Mouse (Mus musculus) hindbrain, embryonic 11.5 days (tissue): ENCODE results near the gene Caskin1. TPM values are rescaled to one million over a fixed set of nuclear protein-coding genes. Genes with fewer than 3 reads are reported as not detected.

ENCODE experiments used
- ATAC-seq: fragments of 200-750 bp; cut with Nextera tagmentation; 2 replicates; pipeline ENCODE4 v1.8.0; 2017; ENCODE audit warnings: mild to moderate bottlenecking, moderate TSS enrichment, moderate library complexity; ENCODE audit not compliant: low FRiP score
- DNase-seq: peaks from one replicate; pipeline ENCODE4 v3.0.0-alpha.2; 2015; ENCODE audit warnings: low spot score
- H3K27ac ChIP-seq: fragments of 300-500 bp; sonication (generic); 2 replicates; pipeline ENCODE4 v1.5.1; 2014; ENCODE audit warnings: mild to moderate bottlenecking, low read depth, low read length
- H3K27me3 ChIP-seq: fragments of 300-500 bp; sonication (generic); 2 replicates; pipeline ENCODE4 v1.6.1; 2014; ENCODE audit warnings: mild to moderate bottlenecking, low read length, moderate library complexity, mixed read lengths; ENCODE audit not compliant: control insufficient read depth, insufficient read depth
- H3K36me3 ChIP-seq: fragments of 300-500 bp; sonication (generic); 2 replicates; pipeline ENCODE4 v1.6.1; 2014; ENCODE audit warnings: mild to moderate bottlenecking, low read length, moderate library complexity, mixed read lengths; ENCODE audit not compliant: control insufficient read depth, insufficient read depth
- H3K4me1 ChIP-seq: fragments of 300-500 bp; sonication (generic); replicated peaks from 2 replicates; pipeline ENCODE4 v1.6.1; 2014; ENCODE audit warnings: low read length, mixed read lengths; ENCODE audit not compliant: control insufficient read depth, insufficient read depth
- H3K4me2 ChIP-seq: fragments of 300-500 bp; sonication (generic); replicated peaks from 2 replicates; pipeline ENCODE4 v1.6.1; 2014; ENCODE audit warnings: mild to moderate bottlenecking, low read depth, low read length
- H3K4me3 ChIP-seq: fragments of 300-500 bp; sonication (generic); 2 replicates; pipeline ENCODE4 v1.5.1; 2014; ENCODE audit warnings: low read depth, low read length
- H3K9ac ChIP-seq: fragments of 300-500 bp; sonication (generic); 2 replicates; pipeline ENCODE4 v1.6.1; 2014; ENCODE audit warnings: low read depth, low read length
- H3K9me3 ChIP-seq: fragments of 300-500 bp; sonication (generic); 2 replicates; pipeline ENCODE4 v1.6.1; 2016; ENCODE audit warnings: low read length; ENCODE audit not compliant: control insufficient read depth
- WGBS: fragments of 180-500 bp; shearing (Covaris S2); extraction: QIAGEN DNeasy Blood & Tissue Kit; methylation state at CpG from one replicate; pipeline ENCODE4 v1.1.7; 2014; 5-methylcytosine and 5-hydroxymethylcytosine counted together
- polyA plus RNA-seq: library from polyadenylated mRNA; unstranded; fragments of >200 nt; fragmentation: Nextera tagmentation; extraction: Ambion mirVana; gene quantifications from 2 replicates; pipeline ENCODE4 v1.2.1, GENCODE M21; 2014

Gene Caskin1
- polyA plus RNA-seq, 1 experiment from 2014 or later, result 9.2 TPM

DNA sequence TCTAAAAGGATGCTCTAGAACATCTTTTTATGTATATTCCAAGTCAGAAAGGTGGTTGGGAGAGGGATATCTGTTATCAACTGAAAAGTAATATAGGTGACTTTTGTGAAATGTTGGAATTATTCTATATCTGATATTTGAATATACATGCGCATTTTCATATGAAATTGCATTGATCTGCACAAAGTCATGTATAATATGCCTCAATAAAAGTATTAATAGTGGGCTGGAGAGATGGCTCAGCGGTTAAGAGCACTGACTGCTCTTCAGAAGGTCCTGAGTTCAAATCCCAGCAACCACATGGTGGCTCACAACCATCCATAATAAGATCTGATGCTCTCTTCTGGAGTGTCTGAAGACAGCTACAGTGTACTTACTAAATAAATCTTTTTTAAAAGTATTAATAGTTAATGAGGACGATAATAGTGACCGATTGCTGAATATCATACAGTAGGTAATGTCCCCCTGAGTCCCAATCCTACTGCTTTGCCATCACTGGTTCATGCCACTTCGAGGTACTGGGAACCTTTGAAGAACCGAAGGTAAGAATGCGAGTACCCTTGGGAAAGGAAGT, 19.0 kb upstream of the Caskin1 start:
- WGBS, result 18% methylated on average over 7 of the region's 7 CpGs
- no peaks in the 10 kb centered on the region for H3K9me3 ChIP-seq
- no peaks in the 10 kb centered on the region for H3K36me3 ChIP-seq
- peak overlapping the region; percentile 80 for H3K27ac ChIP-seq
- DNase-seq (no peak), ATAC-seq (no peak)
- no peaks in the 10 kb centered on the region for H3K27me3 ChIP-seq
- H3K4me3 ChIP-seq, result peak overlapping the region; percentile 93
- peaks cover 10% of the 10 kb centered on the region for H3K4me1 ChIP-seq
- peak overlapping the region; percentile 64 for H3K9ac ChIP-seq
- H3K4me2 ChIP-seq, result peak overlapping the region; percentile 57

DNA sequence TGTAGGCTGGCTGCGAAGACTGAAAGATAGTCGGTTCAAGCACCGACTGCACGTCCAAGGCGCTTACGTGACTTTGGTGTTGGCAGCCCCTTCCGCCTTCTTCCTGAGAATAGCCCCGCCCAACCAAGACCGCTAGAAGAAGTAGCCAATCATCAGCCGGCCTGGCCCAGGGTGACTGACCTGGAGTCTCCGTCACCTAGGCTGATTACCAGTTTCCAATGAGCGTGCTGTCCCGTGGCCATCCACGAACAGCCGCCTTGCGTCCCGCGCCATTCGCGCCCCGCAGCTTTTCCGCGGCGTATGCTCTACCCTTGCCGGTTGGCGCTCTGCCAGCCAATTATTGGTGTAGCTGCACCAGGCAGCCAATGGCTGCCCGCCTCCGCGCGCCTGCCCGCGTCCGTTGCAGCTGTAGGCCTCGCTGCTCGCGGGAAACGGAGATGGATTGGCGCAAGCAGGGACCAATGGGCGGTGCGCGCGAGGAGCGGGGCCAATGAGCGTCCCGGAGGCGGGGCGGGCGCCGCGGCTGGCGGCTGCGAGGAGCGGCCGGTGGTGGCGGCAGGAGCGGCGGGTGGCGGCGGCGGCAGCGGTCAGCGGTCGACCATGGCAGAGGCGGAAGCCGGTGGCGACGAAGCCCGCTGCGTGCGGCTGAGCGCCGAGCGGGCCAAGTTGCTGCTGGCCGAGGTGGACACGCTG, 18.3 kb upstream of the Caskin1 start, which contains the start of the genes E4f1 and Pgp:
TSS of gene E4f1 (minus strand) at position 404 of the 693 bp plus-strand sequence.
TSS of gene Pgp (plus strand) at position 483 of the 693 bp plus-strand sequence.
- ATAC-seq, result peak; percentile 97
- under 1% methylated on average over 59 of the region's 75 CpGs for WGBS
- peak within 1 kb of the TSS; percentile 99 for H3K4me2 ChIP-seq

DNA sequence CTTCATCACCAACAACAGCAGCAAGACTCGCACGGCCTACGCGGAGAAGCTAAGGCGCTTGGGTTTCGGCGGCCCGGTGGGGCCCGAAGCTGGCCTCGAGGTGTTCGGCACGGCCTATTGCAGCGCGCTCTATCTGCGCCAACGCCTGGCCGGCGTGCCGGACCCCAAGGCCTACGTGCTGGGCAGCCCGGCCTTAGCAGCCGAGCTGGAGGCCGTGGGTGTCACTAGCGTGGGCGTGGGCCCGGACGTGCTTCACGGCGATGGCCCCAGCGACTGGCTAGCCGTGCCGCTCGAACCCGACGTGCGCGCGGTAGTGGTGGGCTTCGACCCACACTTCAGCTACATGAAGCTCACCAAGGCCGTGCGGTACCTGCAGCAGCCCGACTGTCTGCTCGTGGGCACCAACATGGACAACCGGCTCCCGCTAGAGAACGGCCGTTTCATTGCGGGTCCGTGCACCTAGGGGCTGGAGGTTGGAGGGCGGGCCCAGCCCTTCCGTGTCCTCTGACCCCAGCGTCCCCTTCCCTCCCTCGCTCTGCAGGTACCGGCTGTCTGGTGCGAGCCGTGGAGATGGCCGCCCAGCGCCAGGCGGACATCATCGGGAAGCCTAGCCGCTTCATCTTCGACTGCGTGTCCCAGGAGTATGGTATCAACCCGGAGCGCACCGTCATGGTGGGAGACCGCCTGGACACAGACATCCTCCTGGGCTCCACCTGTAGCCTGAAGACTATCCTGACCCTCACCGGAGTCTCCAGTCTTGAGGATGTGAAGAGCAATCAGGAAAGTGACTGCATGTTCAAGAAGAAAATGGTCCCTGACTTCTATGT, 17.5 kb upstream of the Caskin1 start:
- no peak for DNase-seq
- peak; percentile 31 for ATAC-seq

More for the DNA sequence above, 18.3 kb upstream of the Caskin1 start, which contains the start of the genes E4f1 and Pgp:
- Histone ChIP-seq H3K36me3 (no peaks in the 10 kb centered on the region), H3K27ac (peak within 1 kb of the TSS; percentile 80), H3K9ac (peak within 1 kb of the TSS; percentile 89), H3K4me3 (peak within 1 kb of the TSS; percentile 93), H3K9me3 (no peaks in the 10 kb centered on the region), H3K4me1 (peaks cover 10% of the 10 kb centered on the region), H3K27me3 (no peaks in the 10 kb centered on the region)
- DNase-seq, result peak; percentile 97

DNA sequence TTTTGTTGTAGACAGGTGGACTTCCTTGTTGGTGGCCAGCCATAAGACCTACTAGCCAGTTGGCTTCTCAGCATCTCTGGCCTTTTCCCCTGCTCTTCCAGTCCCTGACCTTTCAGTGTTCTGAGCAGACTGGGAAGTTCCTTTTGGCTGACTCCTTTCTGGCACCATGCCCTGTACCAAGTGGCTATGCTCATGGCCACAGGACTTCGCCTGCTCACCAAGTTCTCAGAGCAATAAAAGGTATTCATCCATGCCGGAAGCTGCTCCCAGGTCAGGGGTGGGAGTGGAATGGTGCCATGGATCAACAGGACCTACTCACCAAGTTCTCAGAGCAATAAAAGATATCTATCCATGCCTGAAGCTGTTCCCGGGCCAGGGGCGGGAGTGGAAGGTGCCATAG, 15.9 kb upstream of the Caskin1 start:
- Histone ChIP-seq H3K9me3 (no peaks in the 10 kb centered on the region), H3K4me1 (peaks cover 10% of the 10 kb centered on the region), H3K27ac (no peak overlapping the region), H3K27me3 (no peaks in the 10 kb centered on the region), H3K36me3 (peaks cover 6% of the 10 kb centered on the region; the same call in 1 of the 2 replicates), H3K4me3 (peak overlapping the region; percentile 93; the same call in 1 of the 2 replicates), H3K4me2 (peak overlapping the region; percentile 99; the same call in 1 of the 2 replicates), H3K9ac (no peak overlapping the region)
- no peak for ATAC-seq
- DNase-seq, result no peak
- 89% methylated on average over 4 of the region's 4 CpGs for WGBS

More for the DNA sequence above, 17.5 kb upstream of the Caskin1 start:
- peaks cover 10% of the 10 kb centered on the region for H3K4me1 ChIP-seq
- H3K36me3 ChIP-seq, result 0 out of 2 replicates have a peak, but pooled peaks cover 2% of the 10 kb centered on the region
- WGBS, result 1% methylated on average over 68 of the region's 68 CpGs
- peak overlapping the region; percentile 99 for H3K4me2 ChIP-seq
- no peaks in the 10 kb centered on the region for H3K27me3 ChIP-seq
- no peaks in the 10 kb centered on the region for H3K9me3 ChIP-seq
- peak overlapping the region; percentile 89 for H3K9ac ChIP-seq
- H3K4me3 ChIP-seq, result peak overlapping the region; percentile 93
- H3K27ac ChIP-seq, result peak overlapping the region; percentile 80

DNA sequence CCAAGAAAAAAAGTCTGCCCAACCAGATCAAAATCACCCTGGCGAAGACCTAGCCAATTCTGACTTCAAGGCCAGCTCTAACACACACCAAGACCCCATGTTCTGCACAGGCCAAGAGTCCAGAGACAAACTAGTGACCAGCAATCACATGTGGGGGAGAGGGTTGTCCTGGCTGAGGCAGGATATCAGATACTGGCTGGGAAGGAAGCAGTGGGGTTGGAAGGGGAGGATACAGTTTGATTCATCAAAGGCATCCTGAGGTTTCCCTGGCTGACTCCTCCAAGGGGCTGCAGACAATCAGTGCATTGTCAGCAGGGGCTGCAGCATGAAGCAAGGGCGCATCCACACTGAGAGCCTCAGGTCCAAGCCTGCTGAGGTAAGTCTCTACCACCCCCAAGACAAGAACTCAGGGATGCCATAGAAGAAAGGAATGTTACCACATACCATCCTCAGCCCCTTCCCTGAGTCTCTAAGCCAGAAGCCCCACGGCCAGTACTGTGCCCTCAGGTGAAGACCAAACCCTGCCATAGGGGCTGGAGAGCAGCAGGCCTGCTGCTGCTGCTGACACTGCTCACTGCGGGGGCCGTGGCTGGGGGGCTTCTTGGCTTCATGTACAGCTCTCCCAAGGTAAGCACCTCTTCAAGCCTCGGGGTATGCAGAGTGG, 14.7 kb upstream of the Caskin1 start, which contains the start of gene Bricd5:
TSS of gene Bricd5 (plus strand) at position 273 of the 664 bp plus-strand sequence.
- Histone ChIP-seq H3K9ac (no peak within 1 kb of the TSS), H3K4me1 (peaks cover 12% of the 10 kb centered on the region), H3K27ac (peak within 1 kb of the TSS; percentile 7; the same call in 1 of the 2 replicates), H3K4me2 (no peak within 1 kb of the TSS), H3K9me3 (no peaks in the 10 kb centered on the region), H3K4me3 (0 out of 2 replicates have a peak within 1 kb of the TSS, but pooled peaks have one; percentile 93), H3K36me3 (peaks cover 6% of the 10 kb centered on the region; the same call in 1 of the 2 replicates), H3K27me3 (no peaks in the 10 kb centered on the region)
- WGBS, result 79% methylated on average over 6 of the region's 6 CpGs
- ATAC-seq, result no peak
- DNase-seq, result no peak

DNA sequence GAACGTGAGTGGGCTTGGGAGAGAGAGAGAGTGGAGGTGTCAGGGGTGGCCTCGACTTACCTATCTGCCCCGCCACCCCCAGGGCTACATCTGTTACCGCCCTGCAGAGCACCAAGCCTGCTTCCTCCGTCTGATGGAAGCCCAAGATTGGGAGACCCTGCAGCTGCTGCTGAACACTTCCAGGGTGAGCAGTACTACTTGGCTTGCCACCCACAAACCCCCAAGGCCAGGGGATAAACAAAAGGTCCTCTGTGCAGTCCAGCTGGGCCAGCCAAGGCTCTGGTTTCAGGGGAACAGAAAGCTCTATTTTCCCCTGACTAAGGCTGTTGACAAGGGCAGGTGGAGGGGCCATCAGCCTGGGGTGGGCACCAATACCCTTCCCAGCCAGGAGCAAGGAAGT, 13.8 kb upstream of the Caskin1 start:
- no peaks in the 10 kb centered on the region for H3K27me3 ChIP-seq
- H3K9me3 ChIP-seq, result no peaks in the 10 kb centered on the region
- ATAC-seq (no peak), DNase-seq (no peak)
- H3K9ac ChIP-seq, result no peak overlapping the region
- H3K4me1 ChIP-seq, result peaks cover 12% of the 10 kb centered on the region
- H3K36me3 ChIP-seq, result peaks cover 6% of the 10 kb centered on the region; the same call in 1 of the 2 replicates
- H3K4me3 ChIP-seq, result no peak overlapping the region
- no peak overlapping the region for H3K4me2 ChIP-seq
- no peak overlapping the region for H3K27ac ChIP-seq
- WGBS, result 80% methylated on average over 5 of the region's 5 CpGs

DNA sequence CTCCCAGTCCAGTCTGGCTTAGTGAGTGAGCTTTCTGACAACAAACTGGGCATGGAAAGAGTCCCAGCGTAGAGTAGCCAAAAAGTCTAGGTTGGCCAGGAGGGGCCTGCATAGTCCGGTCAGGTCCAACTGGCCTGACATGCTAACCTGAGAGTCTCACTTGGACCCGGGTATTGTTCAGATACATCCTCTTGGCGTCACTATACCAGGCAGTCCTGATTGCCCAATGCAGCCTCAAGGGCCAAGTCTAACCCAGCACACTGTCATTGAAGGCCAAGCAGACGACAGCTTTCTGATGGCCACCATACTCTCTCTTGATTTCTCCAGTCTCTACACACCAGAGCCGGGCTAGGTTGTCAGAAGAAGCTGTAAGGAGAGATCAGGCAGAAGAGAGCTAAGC, 12.8 kb upstream of the Caskin1 start:
- no peak overlapping the region for H3K4me3 ChIP-seq
- WGBS, result 94% methylated on average over 6 of the region's 6 CpGs
- no peaks in the 10 kb centered on the region for H3K27me3 ChIP-seq

More for the DNA sequence above, 12.8 kb upstream of the Caskin1 start:
- Histone ChIP-seq H3K36me3 (peaks cover 6% of the 10 kb centered on the region; the same call in 1 of the 2 replicates), H3K4me1 (peaks cover 12% of the 10 kb centered on the region), H3K4me2 (no peak overlapping the region), H3K9me3 (no peaks in the 10 kb centered on the region), H3K9ac (no peak overlapping the region), H3K27ac (no peak overlapping the region)
- no peak for ATAC-seq
- no peak for DNase-seq
